Mouse (Mus musculus) central nervous system, embryonic 11.5 days (tissue): ENCODE data around the gene Cstf1. TPM values are rescaled to one million over a fixed set of nuclear protein-coding genes. Genes with fewer than 3 reads are reported as not detected.

Experiments
- polyA plus RNA-seq: library from polyadenylated mRNA; depleted of rRNA; stranded (reverse); fragments of >200 nt; gene quantifications from 2 replicates; pipeline ENCODE4 v1.2.3, GENCODE M21; 2012; rRNA removed

The Cstf1 gene
- 35.0 and 53.7 TPM in 2 replicates for polyA plus RNA-seq

GRCm38 (mm10) chr2:172370411-172371223, at the start of gene Cstf1, which contains the start of gene Aurka:
Gene Cstf1, plus strand, starts transcription at chr2:172370681.
Gene Aurka, minus strand, starts transcription at chr2:172370535.

DNA sequence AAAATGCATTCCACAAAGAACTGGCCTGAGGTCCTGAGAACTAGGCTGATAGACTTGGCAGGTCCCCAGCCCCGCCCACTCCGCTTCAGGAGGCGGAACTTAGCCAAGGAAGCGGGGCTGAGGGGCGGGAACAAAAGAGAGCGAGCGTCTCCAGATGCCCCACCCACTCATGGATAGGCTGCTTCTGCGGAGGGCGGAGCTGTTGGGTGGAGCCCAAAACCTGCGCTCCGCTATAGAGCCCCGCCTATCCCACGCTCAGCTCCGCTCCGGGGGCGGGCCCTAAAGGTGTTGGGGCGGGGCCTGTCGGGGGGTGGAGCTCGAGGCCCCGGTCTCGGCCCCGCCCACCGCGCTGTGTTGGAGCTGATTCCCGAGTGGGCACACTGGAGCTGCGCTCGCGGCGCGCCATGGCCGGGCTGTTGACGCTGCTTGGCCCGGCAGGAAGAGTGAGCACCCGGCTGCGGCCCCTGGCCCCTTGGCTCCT, 25.2 kb upstream of the Cstf1 start, which contains the start of gene Fam210b:
Gene Fam210b, plus strand, starts transcription at position 308 of the 481 bp plus-strand sequence.

DNA sequence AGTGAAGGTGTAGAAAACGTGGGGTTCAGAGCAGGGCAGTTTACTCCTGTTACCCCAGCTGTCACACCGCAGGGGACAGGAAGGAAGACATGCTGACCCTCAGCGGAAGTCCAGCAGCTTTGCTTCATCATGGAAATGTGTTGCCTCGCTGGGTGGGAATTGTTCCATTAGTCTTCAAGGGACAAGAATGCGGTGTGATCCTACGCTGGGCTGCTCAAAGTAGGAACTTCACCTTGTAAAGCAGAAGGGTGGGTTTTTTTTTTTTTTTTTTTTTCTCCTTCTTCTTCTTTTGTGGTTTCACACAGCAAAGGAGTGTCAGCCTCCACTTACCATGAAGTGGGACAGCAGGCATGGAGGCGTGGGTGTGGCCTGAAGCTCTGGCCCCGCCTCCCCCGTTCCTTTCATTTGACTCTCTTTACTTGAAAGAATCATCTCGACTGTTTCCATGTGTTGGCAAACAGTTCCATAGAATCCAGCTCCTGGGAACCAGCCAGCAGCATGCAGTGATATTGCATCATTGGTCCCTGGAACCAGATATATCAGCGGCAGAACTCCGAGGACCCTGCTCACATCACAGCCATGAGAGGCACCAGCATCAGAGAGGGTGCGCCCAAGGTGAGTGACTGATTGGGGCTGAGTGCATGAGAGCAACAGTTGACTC, 23.0 kb downstream of the Cstf1 start, which contains the start of gene Cass4:
Gene Cass4, plus strand, starts transcription at position 404 of the 661 bp plus-strand sequence.

Other genes starting within 250 kb of the Cstf1 start
- gene Mc3r, start 122.2 kb upstream of the Cstf1 start, polyA plus RNA-seq, result 0.04 and 0.05 TPM in 2 replicates
- 12.0 and 18.0 TPM in 2 replicates for gene Fam210b, start 25.1 kb upstream of the Cstf1 start, polyA plus RNA-seq
- gene Aurka, start 146 bp upstream of the Cstf1 start, polyA plus RNA-seq, result 83.4 and 91.8 TPM in 2 replicates
- gene Cass4, start 23.1 kb downstream of the Cstf1 start, polyA plus RNA-seq, result 0.10 and 0.19 TPM in 2 replicates
- gene Rtf2, start 69.9 kb downstream of the Cstf1 start, polyA plus RNA-seq, result 58.8 and 101 TPM in 2 replicates
- not detected in 2 replicates for gene Gcnt7, start 87.9 kb downstream of the Cstf1 start, polyA plus RNA-seq
- 0.68 and 0.71 TPM in 2 replicates for gene Fam209, start 101.8 kb downstream of the Cstf1 start, polyA plus RNA-seq
- 8.9 and 10.8 TPM in 2 replicates for gene Tfap2c, start 178.9 kb downstream of the Cstf1 start, polyA plus RNA-seq